Mouse (Mus musculus): ENCODE data around the gene Rspry1.

The Rspry1 gene

DNA sequence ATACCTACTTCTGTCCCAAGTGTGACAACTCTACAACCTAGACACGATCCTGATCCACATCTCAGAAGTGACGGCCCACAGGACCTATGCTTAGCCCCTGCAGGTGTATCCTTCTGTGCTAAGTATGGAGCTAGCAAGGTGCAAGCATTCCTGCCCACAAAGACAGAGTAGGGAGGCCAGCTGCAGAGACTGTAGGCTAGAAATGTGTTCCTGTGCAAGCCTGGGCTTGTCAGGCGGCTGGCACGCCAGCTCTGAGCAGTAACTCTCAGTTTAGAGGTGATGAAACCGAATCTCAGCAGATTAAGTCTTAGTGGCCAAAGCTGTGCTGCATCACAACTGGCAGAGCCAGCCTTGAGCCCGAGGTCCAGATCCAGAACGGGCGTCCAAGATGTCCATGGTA, 33.6 kb upstream of the Rspry1 start:
- peaks cover 5% of the 10 kb centered on the region for H3K36me3 ChIP-seq (ENCODE audit: insufficient read depth, low read length)
- H3K9me3 ChIP-seq (ENCODE audit: low read length): no peaks in the 10 kb centered on the region
- TF ChIP-seq CTCF (conservative IDR thresholded peaks at IDR 0.05; ENCODE audit: low read length) (no peak), POU5F1 (IDR thresholded peaks at IDR 0.05; ENCODE audit: borderline replicate concordance, low read length) (no peak), NANOG (IDR thresholded peaks at IDR 0.05; ENCODE audit: borderline replicate concordance, low read length) (no peak)
- peaks cover 31% of the 10 kb centered on the region for H3K4me1 ChIP-seq (replicated peaks; ENCODE audit: low read depth, low read length)
- H3K27me3 ChIP-seq (ENCODE audit: insufficient read depth, low read length): no peaks in the 10 kb centered on the region
- no peak overlapping the region for H3K4me3 ChIP-seq (replicated peaks; ENCODE audit: low read length)

DNA sequence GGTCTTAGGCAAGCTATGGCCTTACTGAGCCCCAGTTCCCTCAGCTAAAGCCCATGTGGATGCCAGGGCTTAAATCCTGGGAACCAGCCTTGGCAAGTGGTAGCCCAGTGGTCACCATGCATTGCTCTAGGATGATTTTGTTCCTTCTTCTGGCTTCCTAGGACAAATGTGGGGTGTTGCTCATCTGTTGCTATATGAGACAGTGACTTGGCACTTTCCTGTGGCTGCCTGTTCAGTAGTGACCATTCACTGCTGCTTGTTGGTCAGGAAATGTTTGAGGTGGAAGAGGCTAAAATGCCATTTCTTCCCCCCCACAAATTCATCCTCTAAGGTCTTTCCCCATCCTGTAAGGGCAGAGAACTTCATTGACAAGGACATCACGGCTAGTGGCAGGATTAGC, 32.3 kb upstream of the Rspry1 start:
- TF ChIP-seq NANOG (IDR thresholded peaks at IDR 0.05; ENCODE audit: borderline replicate concordance, low read length) (no peak), CTCF (conservative IDR thresholded peaks at IDR 0.05; ENCODE audit: low read length) (no peak), POU5F1 (IDR thresholded peaks at IDR 0.05; ENCODE audit: borderline replicate concordance, low read length) (no peak)
- peaks cover 19% of the 10 kb centered on the region for H3K36me3 ChIP-seq (ENCODE audit: insufficient read depth, low read length)
- no peak overlapping the region for H3K4me3 ChIP-seq (replicated peaks; ENCODE audit: low read length)
- H3K27me3 ChIP-seq (ENCODE audit: insufficient read depth, low read length): no peaks in the 10 kb centered on the region
- H3K4me1 ChIP-seq (replicated peaks; ENCODE audit: low read depth, low read length): peaks cover 31% of the 10 kb centered on the region
- H3K9me3 ChIP-seq (ENCODE audit: low read length): no peaks in the 10 kb centered on the region

DNA sequence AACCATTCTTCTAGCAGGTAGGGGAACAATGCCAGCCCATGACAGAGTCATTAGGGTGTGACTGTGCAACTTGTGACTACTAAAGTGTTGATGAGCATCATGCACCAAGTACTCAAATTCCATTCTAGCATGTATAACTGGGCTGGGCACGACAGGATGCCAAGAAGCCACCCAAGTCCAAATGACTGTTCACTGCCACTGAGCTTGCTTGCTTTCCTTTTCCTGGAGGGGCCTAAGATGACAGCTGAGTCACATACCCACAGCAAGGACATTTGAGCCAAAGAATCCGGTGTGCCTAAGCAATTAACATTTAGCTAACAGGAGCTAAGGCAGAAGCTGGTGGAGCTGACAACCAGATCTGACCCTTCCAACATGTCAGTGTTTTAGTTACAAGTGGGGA, 29.8 kb upstream of the Rspry1 start:
- TF ChIP-seq POU5F1 (IDR thresholded peaks at IDR 0.05; ENCODE audit: borderline replicate concordance, low read length) (no peak), NANOG (IDR thresholded peaks at IDR 0.05; ENCODE audit: borderline replicate concordance, low read length) (no peak), CTCF (conservative IDR thresholded peaks at IDR 0.05; ENCODE audit: low read length) (no peak)
- Histone ChIP-seq H3K4me1 (replicated peaks; ENCODE audit: low read depth, low read length) (peaks cover 26% of the 10 kb centered on the region), H3K27me3 (ENCODE audit: insufficient read depth, low read length) (no peaks in the 10 kb centered on the region), H3K4me3 (replicated peaks; ENCODE audit: low read length) (no peak overlapping the region), H3K36me3 (ENCODE audit: insufficient read depth, low read length) (peaks cover 43% of the 10 kb centered on the region), H3K9me3 (ENCODE audit: low read length) (no peaks in the 10 kb centered on the region)

DNA sequence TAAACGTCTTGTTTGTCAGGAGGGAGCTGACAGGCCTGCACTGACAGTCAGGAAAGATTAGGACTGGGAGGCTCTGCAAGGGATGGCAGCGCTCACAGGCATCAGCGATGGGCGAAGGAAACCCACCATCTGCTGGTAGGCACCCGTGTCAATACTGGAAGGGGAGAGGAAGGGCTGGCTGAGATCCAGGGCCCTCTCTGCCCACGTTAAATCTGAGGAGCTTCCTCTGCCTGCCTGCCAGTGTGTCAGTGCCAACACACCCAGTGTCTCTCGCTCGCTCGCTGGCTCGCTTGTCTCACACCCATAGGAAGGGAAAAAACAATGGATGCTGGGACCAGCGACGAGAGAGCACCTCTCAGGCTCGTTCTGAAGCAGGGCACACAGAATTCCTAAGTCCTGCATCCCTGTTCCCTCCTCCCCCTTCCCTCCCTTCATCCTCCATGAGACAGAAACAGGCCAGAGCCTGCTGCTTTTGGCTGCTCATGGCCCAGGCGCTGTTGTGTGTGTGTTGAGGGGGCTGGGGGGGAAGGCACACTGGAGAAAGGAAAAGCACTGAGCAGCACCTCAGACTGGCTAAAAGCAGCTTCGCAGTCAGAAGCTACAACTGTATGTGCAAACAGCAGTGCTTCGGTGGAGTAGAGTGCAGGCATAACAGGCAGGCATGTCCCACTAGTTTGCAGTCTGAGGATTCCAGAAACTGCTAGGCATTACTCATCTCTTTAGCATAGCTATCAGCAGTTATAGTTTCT, 27.4 kb upstream of the Rspry1 start:
- Histone ChIP-seq H3K36me3 (ENCODE audit: insufficient read depth, low read length) (peaks cover 68% of the 10 kb centered on the region), H3K4me1 (replicated peaks; ENCODE audit: low read depth, low read length) (peaks cover 7% of the 10 kb centered on the region; the same call in 1 of the 2 replicates), H3K4me3 (replicated peaks; ENCODE audit: low read length) (no peak overlapping the region), H3K9me3 (ENCODE audit: low read length) (no peaks in the 10 kb centered on the region), H3K27me3 (ENCODE audit: insufficient read depth, low read length) (no peaks in the 10 kb centered on the region)
- TF ChIP-seq NANOG (IDR thresholded peaks at IDR 0.05; ENCODE audit: borderline replicate concordance, low read length) (no peak), CTCF (conservative IDR thresholded peaks at IDR 0.05; ENCODE audit: low read length) (no peak), POU5F1 (IDR thresholded peaks at IDR 0.05; ENCODE audit: borderline replicate concordance, low read length) (no peak)

DNA sequence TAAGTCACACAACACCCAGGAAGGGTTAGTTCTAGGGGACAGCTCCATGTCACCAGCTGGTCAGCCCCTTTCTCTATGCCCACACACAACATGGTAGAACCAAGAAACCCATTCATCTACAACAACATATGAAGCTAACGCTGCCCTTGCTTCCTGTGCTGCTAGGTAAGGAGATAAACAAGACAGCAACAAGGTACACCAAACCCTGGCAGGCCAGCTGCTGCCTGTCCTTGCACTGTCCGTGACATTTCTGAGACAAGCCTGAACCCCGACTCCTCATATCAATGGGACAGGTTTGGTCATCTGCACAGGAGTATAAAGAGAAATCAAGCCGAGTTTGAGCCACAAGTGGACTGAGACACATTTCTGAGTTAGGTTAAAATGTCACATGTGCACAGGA, 26.6 kb upstream of the Rspry1 start:
- no peaks in the 10 kb centered on the region for H3K4me1 ChIP-seq (replicated peaks; ENCODE audit: low read depth, low read length)
- H3K9me3 ChIP-seq (ENCODE audit: low read length): no peaks in the 10 kb centered on the region
- no peak for TF ChIP-seq CTCF (conservative IDR thresholded peaks at IDR 0.05; ENCODE audit: low read length)
- TF ChIP-seq POU5F1 (IDR thresholded peaks at IDR 0.05; ENCODE audit: borderline replicate concordance, low read length): no peak
- no peak overlapping the region for H3K4me3 ChIP-seq (replicated peaks; ENCODE audit: low read length)
- no peaks in the 10 kb centered on the region for H3K27me3 ChIP-seq (ENCODE audit: insufficient read depth, low read length)
- H3K36me3 ChIP-seq (ENCODE audit: insufficient read depth, low read length): peaks cover 74% of the 10 kb centered on the region

DNA sequence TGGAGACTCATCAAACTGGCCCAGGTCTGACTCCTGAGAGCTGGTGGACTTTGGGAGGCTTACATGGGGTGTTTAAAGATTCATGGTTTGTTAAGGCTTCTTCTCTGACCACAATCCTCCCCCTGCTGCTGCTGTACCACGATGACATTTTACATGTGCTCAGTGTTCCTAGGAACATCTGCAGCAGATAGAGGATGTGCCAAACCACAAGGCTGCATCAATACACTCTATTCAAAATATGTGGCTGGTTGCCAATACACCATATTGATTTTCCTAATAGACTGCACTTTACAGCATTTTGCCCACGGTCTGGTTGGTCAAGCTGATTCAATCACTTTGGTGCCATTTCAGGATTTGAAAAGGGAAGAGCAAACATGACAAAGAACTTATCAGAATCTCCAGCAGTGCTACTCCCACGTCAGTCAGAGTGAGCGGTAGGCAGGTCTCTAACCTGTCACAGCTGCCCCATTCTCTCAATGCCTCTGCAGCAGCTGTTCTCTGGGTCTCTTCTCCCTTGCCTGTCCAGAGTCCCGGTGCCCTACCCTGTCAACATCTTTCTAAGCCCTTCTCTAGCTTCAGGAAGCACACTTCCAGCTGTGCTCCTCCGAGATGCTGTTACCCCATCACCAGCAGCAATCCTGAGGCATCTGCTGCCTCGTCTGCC, 19.8 kb upstream of the Rspry1 start:
- H3K9me3 ChIP-seq (ENCODE audit: low read length): no peaks in the 10 kb centered on the region
- H3K27me3 ChIP-seq (ENCODE audit: insufficient read depth, low read length): no peaks in the 10 kb centered on the region
- H3K4me3 ChIP-seq (replicated peaks; ENCODE audit: low read length): no peak overlapping the region
- peaks cover 95% of the 10 kb centered on the region for H3K36me3 ChIP-seq (ENCODE audit: insufficient read depth, low read length)
- peaks cover 5% of the 10 kb centered on the region for H3K4me1 ChIP-seq (replicated peaks; ENCODE audit: low read depth, low read length)
- TF ChIP-seq CTCF (conservative IDR thresholded peaks at IDR 0.05; ENCODE audit: low read length) (no peak), NANOG (IDR thresholded peaks at IDR 0.05; ENCODE audit: borderline replicate concordance, low read length) (no peak), POU5F1 (IDR thresholded peaks at IDR 0.05; ENCODE audit: borderline replicate concordance, low read length) (no peak)

DNA sequence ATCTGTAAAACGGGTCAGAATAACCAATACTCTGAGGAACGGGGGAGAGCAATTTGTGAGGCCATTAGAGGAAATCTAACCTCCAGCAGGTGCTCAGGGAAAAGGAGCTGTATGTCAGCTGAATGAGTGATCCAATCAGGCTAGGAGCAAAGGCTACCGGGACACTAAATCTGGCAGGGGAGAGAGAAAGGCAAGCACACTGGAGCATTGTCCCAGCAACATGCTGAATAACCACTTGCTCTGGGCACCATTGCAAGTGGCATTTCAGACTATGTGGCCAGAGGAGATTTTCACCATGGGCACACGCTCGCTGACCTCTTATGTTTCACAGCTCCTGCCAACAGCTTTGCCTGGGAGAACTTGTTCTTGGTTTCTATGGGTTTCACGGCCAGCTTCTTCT, 19.2 kb upstream of the Rspry1 start:
- H3K4me1 ChIP-seq (replicated peaks; ENCODE audit: low read depth, low read length): peaks cover 5% of the 10 kb centered on the region
- H3K9me3 ChIP-seq (ENCODE audit: low read length): no peaks in the 10 kb centered on the region
- no peak overlapping the region for H3K4me3 ChIP-seq (replicated peaks; ENCODE audit: low read length)
- TF ChIP-seq NANOG (IDR thresholded peaks at IDR 0.05; ENCODE audit: borderline replicate concordance, low read length): no peak
- TF ChIP-seq CTCF (conservative IDR thresholded peaks at IDR 0.05; ENCODE audit: low read length): no peak
- no peak for TF ChIP-seq POU5F1 (IDR thresholded peaks at IDR 0.05; ENCODE audit: borderline replicate concordance, low read length)
- H3K27me3 ChIP-seq (ENCODE audit: insufficient read depth, low read length): no peaks in the 10 kb centered on the region
- peaks cover 95% of the 10 kb centered on the region for H3K36me3 ChIP-seq (ENCODE audit: insufficient read depth, low read length)

DNA sequence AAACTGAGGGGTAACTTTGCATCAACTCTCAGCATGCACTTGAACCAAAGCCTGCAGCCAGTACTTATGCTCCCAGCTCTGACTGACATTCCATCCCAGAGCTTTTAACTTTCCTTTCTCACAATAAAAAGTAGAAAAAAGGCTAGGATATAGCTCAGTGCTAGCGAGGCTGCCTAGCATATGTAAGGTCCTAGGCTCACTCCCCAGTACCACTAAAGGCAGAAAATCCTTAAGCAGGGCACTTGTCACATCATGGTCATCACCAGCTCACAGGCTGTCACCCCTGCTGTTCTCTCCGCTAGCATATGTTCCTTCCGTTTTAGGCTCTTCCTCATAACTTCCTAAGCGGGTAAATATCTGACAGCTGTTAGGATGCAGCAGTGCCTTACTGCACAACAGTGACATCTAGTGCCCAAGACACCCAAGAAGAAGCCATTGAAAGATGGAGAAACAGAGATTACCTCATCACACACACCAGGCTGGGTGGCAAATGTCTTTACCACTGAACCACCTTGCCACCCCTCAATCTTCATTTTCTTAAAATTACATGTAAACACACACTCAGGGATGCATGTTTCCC, 17.4 kb upstream of the Rspry1 start:
- H3K9me3 ChIP-seq (ENCODE audit: low read length): no peaks in the 10 kb centered on the region
- H3K27me3 ChIP-seq (ENCODE audit: insufficient read depth, low read length): no peaks in the 10 kb centered on the region
- H3K4me1 ChIP-seq (replicated peaks; ENCODE audit: low read depth, low read length): peaks cover 5% of the 10 kb centered on the region
- TF ChIP-seq NANOG (IDR thresholded peaks at IDR 0.05; ENCODE audit: borderline replicate concordance, low read length) (no peak), CTCF (conservative IDR thresholded peaks at IDR 0.05; ENCODE audit: low read length) (no peak), POU5F1 (IDR thresholded peaks at IDR 0.05; ENCODE audit: borderline replicate concordance, low read length) (no peak)
- H3K36me3 ChIP-seq (ENCODE audit: insufficient read depth, low read length): peaks cover 95% of the 10 kb centered on the region
- no peak overlapping the region for H3K4me3 ChIP-seq (replicated peaks; ENCODE audit: low read length)
